Mouse (Mus musculus) retina, postnatal 1 day (tissue): ENCODE measurements around the gene Cyld.
"Not testable (repeated sequence)": the region's sequence is repeated elsewhere in the genome, so short reads cannot be mapped to it uniquely, and the experiment has no call there.

Source experiments
- DNase-seq: peaks from one replicate; pipeline ENCODE4 v3.0.0-alpha.2; 2012

Cyld gene

GRCm38 (mm10) chr8:88696721-88697641 lies at the start of gene Cyld:
TSS of gene Cyld (plus strand) at chr8:88697028.
- DNase-seq: peak; percentile 100

- no peak for DNase-seq
Measured at GRCm38 (mm10) chr8:88648322-88648721, 48.5 kb upstream of the Cyld start.

GRCm38 (mm10) chr8:88650016-88650708 lies 46.7 kb upstream of the Cyld start:
- DNase-seq: no peak

GRCm38 (mm10) chr8:88651122-88651521 lies 45.7 kb upstream of the Cyld start:
- DNase-seq: not testable (repeated sequence)

GRCm38 (mm10) chr8:88655334-88655733 lies 41.5 kb upstream of the Cyld start:
- DNase-seq: no peak

- DNase-seq: no peak
Measured at GRCm38 (mm10) chr8:88659873-88660272, 37.0 kb upstream of the Cyld start.

GRCm38 (mm10) chr8:88662401-88662821 lies 34.4 kb upstream of the Cyld start:
- no peak for DNase-seq

GRCm38 (mm10) chr8:88664121-88664520 lies 32.7 kb upstream of the Cyld start:
- DNase-seq: no peak

GRCm38 (mm10) chr8:88664947-88665346 lies 31.9 kb upstream of the Cyld start:
- DNase-seq: peak; percentile 34

- DNase-seq: no peak
Measured at GRCm38 (mm10) chr8:88666435-88666834, 30.4 kb upstream of the Cyld start.

GRCm38 (mm10) chr8:88668400-88669086 lies 28.3 kb upstream of the Cyld start:
- peak; percentile 53 for DNase-seq

- DNase-seq: no peak
Measured at GRCm38 (mm10) chr8:88670782-88671181, 26.0 kb upstream of the Cyld start.

- DNase-seq: no peak
Measured at GRCm38 (mm10) chr8:88671575-88671974, 25.3 kb upstream of the Cyld start.

- no peak for DNase-seq
Measured at GRCm38 (mm10) chr8:88673859-88674258, 23.0 kb upstream of the Cyld start.

GRCm38 (mm10) chr8:88675372-88676165 lies 21.3 kb upstream of the Cyld start:
- no peak for DNase-seq

- no peak for DNase-seq
Measured at GRCm38 (mm10) chr8:88677071-88677470, 19.8 kb upstream of the Cyld start.

- DNase-seq: no peak
Measured at GRCm38 (mm10) chr8:88680566-88680965, 16.3 kb upstream of the Cyld start.

- DNase-seq: no peak
Measured at GRCm38 (mm10) chr8:88681046-88681445, 15.8 kb upstream of the Cyld start.

- DNase-seq: no peak
Measured at GRCm38 (mm10) chr8:88683656-88684289, 13.1 kb upstream of the Cyld start.

- no peak for DNase-seq
Measured at GRCm38 (mm10) chr8:88686226-88686905, 10.5 kb upstream of the Cyld start.

GRCm38 (mm10) chr8:88686906-88687235 lies 10.0 kb upstream of the Cyld start:
- no peak for DNase-seq

GRCm38 (mm10) chr8:88689151-88689550 lies 7.7 kb upstream of the Cyld start:
- no peak for DNase-seq
